Mouse (Mus musculus): Measurements from ENCODE around the gene Adck1.
"Not testable (repeated sequence)": the region's sequence is repeated elsewhere in the genome, so short reads cannot be mapped to it uniquely, and the experiment has no call there.

Adck1 gene

GRCm38 (mm10) chr12:88360441-88361119 lies at the start of gene Adck1:
Gene Adck1 (plus strand): TSS chr12:88360554.
- peak; percentile 89 for DNase-seq (ENCODE audit: low read depth, low spot score)

GRCm38 (mm10) chr12:88314556-88314955 lies 45.8 kb upstream of the Adck1 start:
- no peak for DNase-seq (ENCODE audit: low read depth, low spot score)

- DNase-seq (ENCODE audit: low read depth, low spot score), result not testable (repeated sequence)
Observed at GRCm38 (mm10) chr12:88323926-88324325, 36.4 kb upstream of the Adck1 start, which contains the start of gene Gm5039. Gene Gm5039 (minus strand): TSS chr12:88324026.

GRCm38 (mm10) chr12:88336662-88337413 lies 23.5 kb upstream of the Adck1 start:
- DNase-seq (ENCODE audit: low read depth, low spot score), result not testable (repeated sequence)

- not testable (repeated sequence) for DNase-seq (ENCODE audit: low read depth, low spot score)
Observed at GRCm38 (mm10) chr12:88341286-88341685, 19.1 kb upstream of the Adck1 start.

- no peak for DNase-seq (ENCODE audit: low read depth, low spot score)
Observed at GRCm38 (mm10) chr12:88354182-88354702, 6.1 kb upstream of the Adck1 start.

- DNase-seq (ENCODE audit: low read depth, low spot score), result no peak
Observed at GRCm38 (mm10) chr12:88361120-88361445, 729 bp downstream of the Adck1 start.

GRCm38 (mm10) chr12:88367673-88368072 lies 7.3 kb downstream of the Adck1 start:
- no peak for DNase-seq (ENCODE audit: low read depth, low spot score)

- DNase-seq (ENCODE audit: low read depth, low spot score), result no peak
Observed at GRCm38 (mm10) chr12:88368618-88369017, 8.3 kb downstream of the Adck1 start.

- DNase-seq (ENCODE audit: low read depth, low spot score), result not testable (repeated sequence)
Observed at GRCm38 (mm10) chr12:88369690-88370089, 9.3 kb downstream of the Adck1 start.

- DNase-seq (ENCODE audit: low read depth, low spot score), result not testable (repeated sequence)
Observed at GRCm38 (mm10) chr12:88370321-88370720, 10.0 kb downstream of the Adck1 start.

GRCm38 (mm10) chr12:88372018-88372417 lies 11.7 kb downstream of the Adck1 start:
- DNase-seq (ENCODE audit: low read depth, low spot score), result no peak

- no peak for DNase-seq (ENCODE audit: low read depth, low spot score)
Observed at GRCm38 (mm10) chr12:88376820-88377219, 16.5 kb downstream of the Adck1 start.

- DNase-seq (ENCODE audit: low read depth, low spot score), result no peak
Observed at GRCm38 (mm10) chr12:88378256-88378655, 17.9 kb downstream of the Adck1 start.

GRCm38 (mm10) chr12:88388832-88389231 lies 28.5 kb downstream of the Adck1 start:
- DNase-seq (ENCODE audit: low read depth, low spot score), result no peak

- no peak for DNase-seq (ENCODE audit: low read depth, low spot score)
Observed at GRCm38 (mm10) chr12:88398658-88399057, 38.3 kb downstream of the Adck1 start.

GRCm38 (mm10) chr12:88403541-88403940 lies 43.2 kb downstream of the Adck1 start:
- no peak for DNase-seq (ENCODE audit: low read depth, low spot score)

- DNase-seq (ENCODE audit: low read depth, low spot score), result peak; percentile 59
Observed at GRCm38 (mm10) chr12:88405113-88405512, 44.8 kb downstream of the Adck1 start.

GRCm38 (mm10) chr12:88407996-88408322 lies 47.6 kb downstream of the Adck1 start:
- DNase-seq (ENCODE audit: low read depth, low spot score), result no peak

- DNase-seq (ENCODE audit: low read depth, low spot score), result peak; percentile 27
Observed at GRCm38 (mm10) chr12:88408323-88409047, 48.1 kb downstream of the Adck1 start.

- DNase-seq (ENCODE audit: low read depth, low spot score), result no peak
Observed at GRCm38 (mm10) chr12:88413239-88413638, 52.9 kb downstream of the Adck1 start.

- no peak for DNase-seq (ENCODE audit: low read depth, low spot score)
Observed at GRCm38 (mm10) chr12:88419912-88420621, 59.7 kb downstream of the Adck1 start.

Data from mesoderm, embryonic 11.5 days (tissue).